Mouse (Mus musculus) fat pad, adult 2 months (tissue): ENCODE measurements around the gene Hoxb7.

Experiments used
- DNase-seq: peaks from one replicate; pipeline ENCODE4 v3.0.0-alpha.2; 2011; ENCODE audit warnings: low read depth, low spot score; ENCODE audit errors: extremely low read depth

Gene Hoxb7

GRCm38 (mm10) chr11:96299781-96300180 lies 13.4 kb downstream of the Hoxb7 start:
- no peak for DNase-seq

GRCm38 (mm10) chr11:96300354-96301063 lies 14.1 kb downstream of the Hoxb7 start:
- no peak for DNase-seq

- no peak for DNase-seq
Observed at GRCm38 (mm10) chr11:96301064-96301431, 14.6 kb downstream of the Hoxb7 start.

- DNase-seq = no peak
Observed at GRCm38 (mm10) chr11:96301837-96302236, 15.4 kb downstream of the Hoxb7 start.

GRCm38 (mm10) chr11:96302381-96303150 lies 16.1 kb downstream of the Hoxb7 start:
- DNase-seq = no peak

- DNase-seq = no peak
Observed at GRCm38 (mm10) chr11:96303151-96304099, 17.0 kb downstream of the Hoxb7 start, which contains the start of gene Hoxb5. TSS of gene Hoxb5 (plus strand) at chr11:96303336.

- no peak for DNase-seq
Observed at GRCm38 (mm10) chr11:96304381-96305195, 18.2 kb downstream of the Hoxb7 start.

- no peak for DNase-seq
Observed at GRCm38 (mm10) chr11:96305505-96306182, 19.2 kb downstream of the Hoxb7 start.

GRCm38 (mm10) chr11:96306183-96306907 lies 19.9 kb downstream of the Hoxb7 start:
- no peak for DNase-seq

- no peak for DNase-seq
Observed at GRCm38 (mm10) chr11:96306908-96307269, 20.5 kb downstream of the Hoxb7 start.

GRCm38 (mm10) chr11:96308763-96309162 lies 22.3 kb downstream of the Hoxb7 start:
- no peak for DNase-seq

GRCm38 (mm10) chr11:96309288-96309687 lies 22.9 kb downstream of the Hoxb7 start:
- no peak for DNase-seq

- DNase-seq = no peak
Observed at GRCm38 (mm10) chr11:96310183-96310938, 23.9 kb downstream of the Hoxb7 start.

- no peak for DNase-seq
Observed at GRCm38 (mm10) chr11:96311097-96311496, 24.7 kb downstream of the Hoxb7 start.

- DNase-seq = no peak
Observed at GRCm38 (mm10) chr11:96311520-96312417, 25.3 kb downstream of the Hoxb7 start.

GRCm38 (mm10) chr11:96313134-96313533 lies 26.7 kb downstream of the Hoxb7 start:
- no peak for DNase-seq

GRCm38 (mm10) chr11:96313806-96314428 lies 27.5 kb downstream of the Hoxb7 start:
- DNase-seq = no peak
